Mouse (Mus musculus) lung, postnatal 0 days (tissue): ENCODE data around the gene Slc26a11. TPM values are rescaled to one million over a fixed set of nuclear protein-coding genes. Genes with fewer than 3 reads are reported as not detected.

Experiments used
- ATAC-seq: fragments of 200-750 bp; cut with Nextera tagmentation; 2 replicates; pipeline ENCODE4 v1.8.0; 2017; ENCODE audit warnings: moderate library complexity
- DNase-seq: peaks from one replicate; pipeline ENCODE4 v3.0.0-alpha.2; 2016; ENCODE audit warnings: low spot score
- H3K27ac ChIP-seq: fragments of 300-500 bp; sonication (generic); 2 replicates; pipeline ENCODE4 v1.5.1; 2014; ENCODE audit warnings: antibody characterized with exemption, mild to moderate bottlenecking, low read length, mixed read lengths
- H3K27me3 ChIP-seq: fragments of 300-500 bp; sonication (generic); replicated peaks from 2 replicates; pipeline ENCODE4 v1.6.1; 2014; ENCODE audit warnings: low read length, mixed read lengths; ENCODE audit not compliant: insufficient read depth
- H3K36me3 ChIP-seq: fragments of 300-500 bp; sonication (generic); 2 replicates; pipeline ENCODE4 v1.6.1; 2014; ENCODE audit warnings: low read length, mixed read lengths; ENCODE audit not compliant: insufficient read depth
- H3K4me1 ChIP-seq: fragments of 300-500 bp; sonication (generic); 2 replicates; pipeline ENCODE4 v1.6.1; 2014; ENCODE audit warnings: antibody characterized with exemption, low read depth, low read length, mixed read lengths; ENCODE audit not compliant: insufficient read depth
- H3K4me2 ChIP-seq: fragments of 300-500 bp; sonication (generic); replicated peaks from 2 replicates; pipeline ENCODE4 v1.6.1; 2014; ENCODE audit warnings: low read depth, mild to moderate bottlenecking, low read length, moderate library complexity, mixed read lengths
- H3K4me3 ChIP-seq: fragments of 300-500 bp; sonication (generic); 2 replicates; pipeline ENCODE4 v1.5.1; 2014; ENCODE audit warnings: low read depth, low read length
- H3K9ac ChIP-seq: fragments of 300-500 bp; sonication (generic); replicated peaks from 2 replicates; pipeline ENCODE4 v1.6.1; 2014; ENCODE audit warnings: low read depth, mild to moderate bottlenecking
- H3K9me3 ChIP-seq: fragments of 300-500 bp; sonication (generic); 2 replicates; pipeline ENCODE4 v1.6.1; 2016; ENCODE audit warnings: low read length, mixed read lengths
- CTCF ChIP-seq: IDR thresholded peaks from 2 replicates; pipeline ENCODE4 v1.5.1; 2016; ENCODE audit warnings: antibody characterized with exemption, mild to moderate bottlenecking
- EP300 ChIP-seq: IDR thresholded peaks from 2 replicates; pipeline ENCODE4 v1.6.1; 2016; ENCODE audit warnings: antibody characterized with exemption, mild to moderate bottlenecking, control low read depth
- WGBS: fragments of 180-500 bp; shearing (Covaris S2); extraction: QIAGEN DNeasy Blood & Tissue Kit; methylation state at CpG from one replicate; pipeline ENCODE4 v1.1.7; 2014; 5-methylcytosine and 5-hydroxymethylcytosine counted together
- polyA plus RNA-seq: library from polyadenylated mRNA; unstranded; fragments of >200 nt; fragmentation: Nextera tagmentation; extraction: Ambion mirVana; gene quantifications from 2 replicates; pipeline ENCODE4 v1.2.1, GENCODE M21; 2015

Slc26a11 gene
- polyA plus RNA-seq, 1 experiment from 2014 or later, result 11.6 TPM

DNA sequence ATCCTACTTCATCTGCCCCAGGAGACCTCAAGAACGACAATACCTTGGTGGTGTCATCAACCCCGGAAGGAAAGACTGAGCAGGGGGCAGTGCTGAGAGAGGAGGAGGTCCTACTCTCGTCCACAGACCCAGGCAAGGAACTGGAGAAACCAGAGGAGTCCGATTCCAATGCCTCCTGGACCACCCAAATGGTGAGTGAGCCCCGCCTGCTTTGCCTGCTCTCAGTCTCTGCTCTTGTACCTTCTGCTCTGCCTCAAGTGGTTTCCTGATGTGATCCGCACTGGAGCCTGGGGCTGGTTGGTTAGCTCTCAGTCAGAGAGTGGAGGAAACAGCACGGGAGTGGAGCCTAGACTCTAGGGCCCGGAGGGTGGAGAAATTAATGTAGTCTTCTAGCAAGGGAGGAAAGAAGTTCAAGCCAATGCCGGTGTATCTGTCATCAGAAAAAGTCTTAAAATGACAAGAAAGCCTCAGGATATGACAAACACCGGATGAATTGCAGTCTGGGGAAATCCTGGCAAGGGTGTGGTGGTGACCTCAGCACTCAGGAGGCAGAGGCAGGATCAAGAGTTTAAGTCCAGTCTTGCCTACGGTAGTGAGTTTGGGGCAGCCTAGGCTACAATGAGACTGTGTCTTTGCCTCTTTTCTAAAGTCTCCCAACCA is 47.3 kb downstream of the Slc26a11 start:
- Histone ChIP-seq H3K4me3 (no peak overlapping the region), H3K27ac (no peak overlapping the region), H3K9me3 (no peaks in the 10 kb centered on the region), H3K9ac (no peak overlapping the region), H3K27me3 (no peaks in the 10 kb centered on the region), H3K4me2 (no peak overlapping the region), H3K36me3 (peaks cover 24% of the 10 kb centered on the region; the same call in 1 of the 2 replicates), H3K4me1 (no peaks in the 10 kb centered on the region)
- TF ChIP-seq EP300 (no peak), CTCF (no peak)
- DNase-seq, result peak; percentile 7
- ATAC-seq, result no peak; the same call in 1 of the 2 replicates
- WGBS, result 39% methylated on average over 11 of the region's 11 CpGs

DNA sequence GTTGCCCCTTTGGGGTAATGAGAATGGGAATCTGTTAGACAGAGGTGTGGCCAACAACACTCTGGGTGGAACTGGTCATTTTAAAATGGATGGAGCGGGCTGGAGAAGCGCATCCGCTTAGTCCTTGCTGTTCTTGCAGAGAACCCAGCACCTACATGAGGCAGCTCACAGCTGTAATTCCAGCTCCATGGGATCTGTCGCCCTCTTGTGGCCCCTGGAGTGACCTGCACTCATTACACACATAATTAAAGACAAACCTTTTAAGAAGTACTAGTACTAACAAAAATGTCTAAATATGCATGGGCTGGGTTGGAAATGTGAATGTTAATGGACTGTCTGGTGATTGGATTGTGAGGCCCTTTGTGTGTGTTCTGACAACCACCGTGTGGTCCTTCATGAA is 49.3 kb downstream of the Slc26a11 start:
- Histone ChIP-seq H3K9ac (no peak overlapping the region), H3K27me3 (no peaks in the 10 kb centered on the region), H3K36me3 (peaks cover 33% of the 10 kb centered on the region; the same call in 1 of the 2 replicates), H3K4me3 (no peak overlapping the region), H3K4me1 (no peaks in the 10 kb centered on the region), H3K27ac (no peak overlapping the region), H3K4me2 (no peak overlapping the region), H3K9me3 (no peaks in the 10 kb centered on the region)
- TF ChIP-seq EP300 (no peak), CTCF (peak; percentile 88)
- WGBS, result 58% methylated on average over 5 of the region's 5 CpGs
- peak; percentile 52 for DNase-seq
- ATAC-seq, result no peak

DNA sequence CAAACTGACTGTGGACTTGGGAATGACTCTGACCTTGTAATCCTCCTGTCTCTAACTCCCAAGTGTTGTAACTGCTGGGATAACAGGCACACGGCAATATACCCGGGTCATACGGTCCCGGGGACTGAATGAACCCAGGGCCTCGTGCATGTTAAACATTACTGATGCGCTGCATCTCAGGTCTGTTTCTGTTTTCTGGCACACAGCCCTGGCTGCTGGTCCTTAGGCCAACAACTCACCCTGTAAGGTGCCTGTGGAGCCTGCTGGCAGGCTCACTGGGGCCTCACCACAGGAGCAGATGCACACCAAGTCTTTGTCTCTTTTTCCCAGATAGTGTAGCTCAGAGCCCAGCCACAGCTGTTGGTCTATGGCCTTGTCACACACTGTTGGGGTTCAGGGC is 52.0 kb downstream of the Slc26a11 start:
- H3K27me3 ChIP-seq, result no peaks in the 10 kb centered on the region
- WGBS, result 90% methylated on average over 6 of the region's 6 CpGs
- no peak overlapping the region for H3K4me2 ChIP-seq
- DNase-seq (no peak), ATAC-seq (no peak)
- H3K9me3 ChIP-seq, result no peaks in the 10 kb centered on the region
- H3K27ac ChIP-seq, result no peak overlapping the region
- H3K36me3 ChIP-seq, result peaks cover 35% of the 10 kb centered on the region; the same call in 1 of the 2 replicates
- no peak overlapping the region for H3K9ac ChIP-seq
- no peaks in the 10 kb centered on the region for H3K4me1 ChIP-seq
- TF ChIP-seq EP300 (no peak), CTCF (no peak)
- no peak overlapping the region for H3K4me3 ChIP-seq

DNA sequence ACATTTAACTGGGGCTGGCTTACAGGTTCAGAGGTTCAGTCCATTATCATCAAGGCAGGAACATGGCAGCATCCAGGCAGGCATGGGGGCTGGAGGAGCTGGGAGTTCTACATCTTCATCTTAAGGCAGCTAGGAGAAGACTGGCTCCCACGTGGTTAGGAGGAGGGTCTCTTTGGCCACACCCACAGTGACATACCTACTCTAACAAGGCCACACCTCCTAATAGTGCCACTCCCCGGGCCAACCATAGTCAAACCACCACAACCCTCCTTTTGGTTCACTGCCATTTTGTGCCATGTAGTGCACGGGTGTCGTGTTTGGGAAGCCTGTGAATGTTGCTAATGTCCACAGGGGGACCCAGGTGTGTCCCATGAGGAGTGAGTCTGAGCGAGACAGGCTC is 52.6 kb downstream of the Slc26a11 start:
- H3K9me3 ChIP-seq, result no peaks in the 10 kb centered on the region
- H3K36me3 ChIP-seq, result peaks cover 35% of the 10 kb centered on the region; the same call in 1 of the 2 replicates
- no peaks in the 10 kb centered on the region for H3K4me1 ChIP-seq
- 59% methylated on average over 5 of the region's 5 CpGs for WGBS
- H3K4me2 ChIP-seq, result no peak overlapping the region
- ATAC-seq (no peak), DNase-seq (no peak)
- no peak overlapping the region for H3K4me3 ChIP-seq
- no peak overlapping the region for H3K27ac ChIP-seq
- H3K9ac ChIP-seq, result no peak overlapping the region
- no peaks in the 10 kb centered on the region for H3K27me3 ChIP-seq
- TF ChIP-seq EP300 (no peak), CTCF (no peak)

DNA sequence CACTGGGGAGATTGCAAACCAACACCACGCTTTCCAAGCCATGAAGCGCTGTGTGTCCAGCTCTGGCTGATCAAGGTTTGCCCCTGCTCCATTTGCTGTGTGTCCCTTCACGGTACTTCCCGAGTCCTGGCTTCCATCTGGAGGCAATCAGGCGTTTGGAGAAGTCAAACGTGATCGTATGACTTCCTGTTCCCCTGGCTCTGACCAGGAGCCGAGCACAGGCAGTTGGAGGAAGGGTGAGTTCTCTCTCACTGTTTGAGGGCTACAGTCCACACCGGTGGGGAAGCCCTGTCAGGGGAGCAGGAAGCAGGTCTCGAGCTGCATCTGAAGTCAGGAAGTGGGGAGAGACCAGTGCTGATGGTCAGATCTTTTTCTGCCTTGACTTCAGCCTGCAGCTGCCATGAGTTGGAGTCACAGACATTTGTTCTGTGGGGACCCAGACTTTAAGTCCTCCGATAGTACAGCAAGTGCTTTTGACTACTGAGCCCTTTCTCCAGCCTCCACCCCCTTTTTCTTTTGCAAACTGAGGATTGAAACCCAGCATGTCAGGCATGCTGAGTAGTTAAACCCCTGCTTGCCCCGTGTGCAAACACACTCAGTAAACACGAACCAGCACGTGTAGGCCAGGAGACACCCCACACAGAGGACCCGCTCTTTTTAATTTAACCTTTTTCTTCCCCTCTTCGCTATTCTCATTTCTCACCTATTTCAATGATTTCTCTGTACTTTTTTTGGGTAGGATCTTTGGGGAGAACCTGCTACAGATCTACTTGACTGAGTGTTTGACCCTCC is 64.2 kb downstream of the Slc26a11 start:
- H3K4me3 ChIP-seq, result no peak overlapping the region
- H3K9me3 ChIP-seq, result no peaks in the 10 kb centered on the region
- no peak overlapping the region for H3K9ac ChIP-seq
- no peak overlapping the region for H3K4me2 ChIP-seq
- 32% methylated on average over 16 of the region's 16 CpGs for WGBS
- H3K27ac ChIP-seq, result no peak overlapping the region
- H3K27me3 ChIP-seq, result no peaks in the 10 kb centered on the region
- no peak for ATAC-seq
- peaks cover 58% of the 10 kb centered on the region for H3K36me3 ChIP-seq
- TF ChIP-seq EP300 (no peak), CTCF (no peak)
- no peaks in the 10 kb centered on the region; the same call in 1 of the 2 replicates for H3K4me1 ChIP-seq
- DNase-seq, result no peak

DNA sequence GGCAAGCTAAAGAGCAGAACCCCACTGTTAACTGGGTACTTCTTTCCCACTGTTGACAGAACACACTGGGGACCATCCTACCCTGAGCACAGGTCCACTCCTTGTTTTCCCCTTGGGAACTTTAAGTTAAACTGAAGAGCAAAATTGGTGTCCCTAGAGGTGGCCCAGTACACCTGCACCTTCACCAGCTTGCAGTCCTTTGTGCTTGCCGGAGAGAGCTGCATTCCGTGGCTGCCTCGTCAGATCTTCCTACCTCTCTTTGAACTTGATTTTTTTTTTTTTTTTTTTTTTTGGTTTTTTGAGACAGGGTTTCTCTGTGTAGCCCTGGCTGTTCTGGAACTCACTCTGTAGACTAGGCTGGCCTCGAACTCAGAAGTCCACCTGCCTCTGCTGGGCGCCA is 65.1 kb downstream of the Slc26a11 start:
- no peaks in the 10 kb centered on the region for H3K9me3 ChIP-seq
- no peak for TF ChIP-seq EP300
- no peak for TF ChIP-seq CTCF
- no peak overlapping the region for H3K4me3 ChIP-seq
- no peaks in the 10 kb centered on the region; the same call in 1 of the 2 replicates for H3K4me1 ChIP-seq
- H3K36me3 ChIP-seq, result peaks cover 54% of the 10 kb centered on the region
- H3K27me3 ChIP-seq, result no peaks in the 10 kb centered on the region
- no peak overlapping the region for H3K4me2 ChIP-seq
- ATAC-seq, result no peak
- WGBS, result 64% methylated on average over 5 of the region's 5 CpGs
- DNase-seq, result peak; percentile 8
- no peak overlapping the region for H3K9ac ChIP-seq
- no peak overlapping the region for H3K27ac ChIP-seq
